Mouse (Mus musculus) liver, embryonic 14.5 days (tissue): ENCODE data around the gene Pdcd1lg2.

Experiments used
- CTCF ChIP-seq: IDR thresholded peaks from 2 replicates; pipeline ENCODE4 v1.5.1; 2016; ENCODE audit warnings: antibody characterized with exemption, low read depth, control low read depth
- EP300 ChIP-seq: IDR thresholded peaks from 2 replicates; pipeline ENCODE4 v1.6.1; 2016; ENCODE audit warnings: antibody characterized with exemption, low read depth

- TF ChIP-seq CTCF (no peak), EP300 (no peak)
Observed at GRCm38 (mm10) chr19:29384994-29385393, 25.7 kb upstream of the Pdcd1lg2 start.
